Comparison of ENCODE assay signal across 23 mouse cellular contexts in the genomic region with DNA sequence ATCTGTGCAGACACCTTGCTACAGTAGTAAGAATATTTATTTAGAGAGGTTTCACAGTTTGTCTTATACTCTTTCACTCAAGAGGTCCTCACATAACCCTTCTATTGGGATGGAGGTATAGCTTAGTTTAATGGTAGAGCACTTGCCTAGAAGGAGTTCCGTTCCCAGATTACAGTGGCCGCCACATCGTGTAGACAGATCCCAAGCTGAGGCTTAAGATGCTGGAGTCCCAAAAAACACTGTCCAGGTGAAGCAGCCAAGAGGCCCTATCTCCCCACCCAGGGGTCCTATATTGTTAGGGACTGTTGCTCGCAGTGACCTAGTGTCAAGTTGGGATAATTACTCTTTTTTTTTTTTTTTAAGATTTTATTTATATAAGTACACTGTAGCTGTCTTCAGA. TPM values are rescaled to one million over a fixed set of nuclear protein-coding genes. Genes with fewer than 3 reads are reported as not detected.
DNase-seq lines count a peak whose midpoint lies in the region; ATAC-seq and TF ChIP-seq lines count a peak whose summit lies in the region.
"Had no signal": no experiment of that assay in that cellular context is flagged by ENCODE, and none has a peak within 500 bp of the region (broad histone marks: within the 10 kb centered on the region; RNA-seq: fewer than 3 reads in every experiment).

No protein-coding gene starts in this region.

- no peak overlapping the region for H3ac ChIP-seq in myocyte (ENCODE audit: control insufficient read depth, insufficient read length)

- no peak overlapping the region for H3K9ac ChIP-seq in hindbrain, embryonic 14.5 days
- no peak overlapping the region for H3K9ac ChIP-seq in hindbrain, embryonic 12.5 days
- H3K9ac ChIP-seq: forebrain, embryonic 12.5 days; forebrain, embryonic 15.5 days; intestine, embryonic 15.5 days had no signal

- no peak overlapping the region for H3K4me2 ChIP-seq in hindbrain, embryonic 14.5 days (replicated peaks)
- H3K4me2 ChIP-seq in hindbrain, embryonic 12.5 days (replicated peaks) = no peak overlapping the region
- no peak overlapping the region for H3K4me2 ChIP-seq in myocyte (ENCODE audit: low read depth)

- peak; percentile 54 for DNase-seq in cerebellum, adult 9-11 months
- DNase-seq in cerebellum, postnatal 4 days (ENCODE audit: low spot score in 2 of 2) = no peak
- no peak for DNase-seq in hindbrain, embryonic 14.5 days (ENCODE audit: low spot score)
- DNase-seq in right cerebral cortex, postnatal 36 days (ENCODE audit: low spot score in 2 of 2) = no peak
- DNase-seq: adrenal gland, adult 8-10 months; adrenal gland, postnatal 25 days; cerebellum, adult 9-10 months; embryo, embryonic 11 days; gastrocnemius, postnatal 10 days; gastrocnemius, postnatal 36 days; heart, postnatal 14 days; heart, postnatal 4 days; kidney, adult 11 months had no signal

- no peak for TF ChIP-seq POLR2A in myocyte (IDR thresholded peaks at IDR 0.05; ENCODE audit: insufficient read length, low read depth)

- H3K9me3 ChIP-seq in hindbrain, embryonic 14.5 days (ENCODE audit: control insufficient read depth, low read length) = no peaks in the 10 kb centered on the region
- no peaks in the 10 kb centered on the region for H3K9me3 ChIP-seq in hindbrain, embryonic 12.5 days (replicated peaks)
- H3K9me3 ChIP-seq: embryonic facial prominence, embryonic 10.5 days; embryonic facial prominence, embryonic 13.5 days; forebrain, embryonic 12.5 days; forebrain, embryonic 15.5 days; heart, embryonic 10.5 days; heart, embryonic 13.5 days; intestine, embryonic 15.5 days had no signal

- ATAC-seq in hindbrain, embryonic 14.5 days (ENCODE audit: low FRiP score) = no peak
- ATAC-seq in hindbrain, embryonic 12.5 days (ENCODE audit: low FRiP score) = no peak
- ATAC-seq: activated CD4-positive, CD25-positive, alpha-beta regulatory T cell, adult 4 months; intestine, embryonic 15.5 days had no signal

- H3K79me2 ChIP-seq in myocyte (ENCODE audit: control insufficient read depth, insufficient read depth) = no peaks in the 10 kb centered on the region

- H3K4me1 ChIP-seq in hindbrain, embryonic 14.5 days (replicated peaks; ENCODE audit: control insufficient read depth, insufficient read depth, low read length) = peaks cover 6% of the 10 kb centered on the region; the same call in 1 of the 2 replicates
- H3K4me1 ChIP-seq in hindbrain, embryonic 12.5 days = peaks cover 6% of the 10 kb centered on the region

- peaks cover 14% of the 10 kb centered on the region for H3K36me3 ChIP-seq in hindbrain, embryonic 14.5 days (replicated peaks; ENCODE audit: control insufficient read depth, insufficient read depth)
- H3K36me3 ChIP-seq in hindbrain, embryonic 12.5 days = peaks cover 3% of the 10 kb centered on the region; the same call in 1 of the 2 replicates
- peaks cover 9% of the 10 kb centered on the region for H3K36me3 ChIP-seq in myocyte (ENCODE audit: control insufficient read depth, insufficient read depth)
- H3K36me3 ChIP-seq: forebrain, embryonic 15.5 days; intestine, embryonic 15.5 days had no signal

- WGBS in hindbrain, embryonic 14.5 days = 91% methylated on average over 4 of the region's 4 CpGs
- WGBS in hindbrain, embryonic 12.5 days = 85% methylated on average over 4 of the region's 4 CpGs

- no peaks in the 10 kb centered on the region for H3K27me3 ChIP-seq in hindbrain, embryonic 14.5 days (ENCODE audit: control insufficient read depth, insufficient read depth, low read length)
- H3K27me3 ChIP-seq in hindbrain, embryonic 12.5 days = peaks cover 13% of the 10 kb centered on the region
- no peaks in the 10 kb centered on the region for H3K27me3 ChIP-seq in myocyte (ENCODE audit: control insufficient read depth, insufficient read depth, insufficient read length)
- H3K27me3 ChIP-seq: forebrain, embryonic 15.5 days; intestine, embryonic 15.5 days had no signal

- peak overlapping the region; percentile 100; the same call in 1 of the 2 replicates for H3K27ac ChIP-seq in hindbrain, embryonic 14.5 days
- H3K27ac ChIP-seq in hindbrain, embryonic 12.5 days = no peak overlapping the region

- no peak overlapping the region for H3K4me3 ChIP-seq in hindbrain, embryonic 14.5 days (replicated peaks; ENCODE audit: low read length)
- H3K4me3 ChIP-seq in hindbrain, embryonic 12.5 days = no peak overlapping the region
- H3K4me3 ChIP-seq in myocyte = peak overlapping the region; percentile 39

TF ChIP-seq in myocyte, 11 proteins besides CTCF, POLR2A, EP300 and RAD21:
- no peak for TF ChIP-seq MAX (IDR thresholded peaks at IDR 0.05; ENCODE audit: low read depth)
- no peak for TF ChIP-seq REST (IDR thresholded peaks at IDR 0.05; ENCODE audit: insufficient read depth, insufficient read length)
- no peak for TF ChIP-seq POLR2AphosphoS2 (IDR thresholded peaks at IDR 0.05; ENCODE audit: insufficient read length, low read depth)
- no peak for TF ChIP-seq SRF (IDR thresholded peaks at IDR 0.05; ENCODE audit: control insufficient read depth, insufficient read length, low read depth)
- no peak for TF ChIP-seq CEBPB (IDR thresholded peaks at IDR 0.05; ENCODE audit: insufficient read depth, poor library complexity, severe bottlenecking)
- no peak for TF ChIP-seq MYOG (IDR thresholded peaks at IDR 0.05; ENCODE audit: control insufficient read depth in 1 of 3, insufficient read depth in 1 of 3, insufficient read length in 2 of 3, low read depth in 2 of 3)
- no peak for TF ChIP-seq E2F4 (IDR thresholded peaks at IDR 0.05; ENCODE audit: insufficient read depth)
- no peak for TF ChIP-seq TCF3 (IDR thresholded peaks at IDR 0.05; ENCODE audit: insufficient read length, low read depth)
- TF ChIP-seq TCF12 (IDR thresholded peaks at IDR 0.05; ENCODE audit: insufficient read depth, poor library complexity, severe bottlenecking) = no peak
- TF ChIP-seq MYOD1 (IDR thresholded peaks at IDR 0.05; ENCODE audit: control insufficient read depth in 1 of 3, insufficient read length in 2 of 3, low read depth in 2 of 3) = no peak
- TF ChIP-seq USF1 (IDR thresholded peaks at IDR 0.05; ENCODE audit: low read depth) = no peak
TF ChIP-seq in myocyte: peak in this region for 0.

RNA-seq across cellular contexts. Expression of a gene that starts 36.8 kb away (rescaled TPM):
- polyA plus RNA-seq in hindbrain, embryonic 14.5 days (2014; fragmentation: Nextera tagmentation; extraction: Ambion mirVana) = 20.4 and 22.4 TPM in 2 replicates
- 17.7 and 20.7 TPM in 2 replicates for polyA plus RNA-seq in hindbrain, embryonic 12.5 days (2016; fragmentation: Nextera tagmentation; extraction: Ambion mirVana)
- polyA plus RNA-seq in myocyte (2012; fragmentation: generic; extraction: Trizol) = 121 TPM
